ENCODE assay signal across 24 mouse cellular contexts in genomic region chr2:113358009-113358408, GRCm38 (mm10). TPM values are rescaled to one million over a fixed set of nuclear protein-coding genes. Genes with fewer than 3 reads are reported as not detected.
DNase-seq lines count a peak whose midpoint lies in the region; ATAC-seq and TF ChIP-seq lines count a peak whose summit lies in the region.
"Had no signal": no experiment of that assay in that cellular context is flagged by ENCODE, and none has a peak within 500 bp of the region (broad histone marks: within the 10 kb centered on the region; RNA-seq: fewer than 3 reads in every experiment).

No protein-coding gene starts in this region.

- DNase-seq in frontal cortex, postnatal 36 days (ENCODE audit: low spot score in 2 of 2), result no peak
- DNase-seq in left cerebral cortex, adult 2 months (ENCODE audit: extremely low spot score in 1 of 2, low spot score in 2 of 2), result no peak
- no peak for DNase-seq in left cerebral cortex, postnatal 10 days (ENCODE audit: extremely low spot score in 1 of 2, low spot score in 2 of 2)
- peak; percentile 59 for DNase-seq in brain, adult 2 months (ENCODE audit: low read depth, low spot score)
- peak; percentile 6 for DNase-seq in skeletal muscle tissue, adult 2 months (ENCODE audit: low read depth, low spot score)
- DNase-seq in midbrain, embryonic 10.5 days (ENCODE audit: low spot score), result no peak
- DNase-seq: adrenal gland, postnatal 14 days; B cell, adult 2 months; cerebellum, adult 9-11 months; gastrocnemius, postnatal 14 days; heart, adult 18-20 months; heart, postnatal 36 days; liver, postnatal 0 days; thymus, postnatal 14 days had no signal

- 71% methylated on average over 2 of the region's 2 CpGs for WGBS in midbrain, embryonic 10.5 days

- no peaks in the 10 kb centered on the region for H3K4me1 ChIP-seq in midbrain, embryonic 10.5 days
- H3K4me1 ChIP-seq: midbrain, embryonic 13.5 days had no signal

- H3K27me3 ChIP-seq in midbrain, embryonic 10.5 days (ENCODE audit: low read depth, poor library complexity, severe bottlenecking), result no peaks in the 10 kb centered on the region
- H3K27me3 ChIP-seq: midbrain, embryonic 13.5 days had no signal

- H3K36me3 ChIP-seq in midbrain, embryonic 10.5 days, result no peaks in the 10 kb centered on the region
- H3K36me3 ChIP-seq: midbrain, embryonic 13.5 days had no signal

- intact Hi-C loops in left cerebral cortex, adult 2 months (cut with DNase I), result no loop called here
- intact Hi-C loops in left cerebral cortex, postnatal 10 days (cut with DNase I), result no loop called here

- H3K9me3 ChIP-seq in midbrain, embryonic 10.5 days (replicated peaks), result no peaks in the 10 kb centered on the region
- H3K9me3 ChIP-seq: midbrain, embryonic 13.5 days had no signal

- no peak for TF ChIP-seq CTCF in left cerebral cortex, adult 2 months (IDR thresholded peaks at IDR 0.05)

- H3K27ac ChIP-seq in left cerebral cortex, adult 2 months, result 0 out of 2 replicates have a peak overlapping the region, but pooled peaks have one; percentile 11
- no peak overlapping the region for H3K27ac ChIP-seq in midbrain, embryonic 10.5 days (replicated peaks)
- H3K27ac ChIP-seq: hindbrain, embryonic 14.5 days; kidney, postnatal 0 days; midbrain, embryonic 13.5 days had no signal

- peak; percentile 32; the same call in 1 of the 2 replicates for ATAC-seq in frontal cortex, adult (ENCODE audit: low TSS enrichment)
- ATAC-seq in erythroid progenitor cell, adult 5-6 weeks (replicated peaks; ENCODE audit: low FRiP score, poor library complexity, severe bottlenecking), result no peak
- ATAC-seq: forebrain, embryonic 14.5 days; inflammation-experienced regulatory T-cells, adult 6 months; liver, postnatal 0 days; lung, postnatal 0 days; midbrain, embryonic 13.5 days had no signal

- H3K4me3 ChIP-seq in left cerebral cortex, adult 2 months, result no peak overlapping the region
- H3K4me3 ChIP-seq in midbrain, embryonic 10.5 days, result no peak overlapping the region
- H3K4me3 ChIP-seq: erythroblast, embryonic 14.5 days; midbrain, embryonic 13.5 days had no signal

RNA-seq across cellular contexts. Expression of gene Fmn1, which starts 30.5 kb away (rescaled TPM):
- total RNA-seq in left cerebral cortex, adult 2 months (2021), result 10 to 100 TPM; 49.1 to 52.0 TPM
- 10 to 100 TPM; 19.5 to 20.5 TPM for total RNA-seq in left cerebral cortex, postnatal 10 days (2021)
- 0.51 and 0.63 TPM in 2 replicates for polyA plus RNA-seq in midbrain, embryonic 10.5 days (2016; fragmentation: Nextera tagmentation; extraction: Ambion mirVana)
- not detected in 2 replicates for total RNA-seq in erythroid progenitor cell, adult 5-6 weeks (2015; ENCODE audit: low replicate concordance)
- total RNA-seq in erythroid progenitor cell, adult 5-6 weeks (2017; ENCODE audit: low replicate concordance), result 0.38 and 0.90 TPM in 2 replicates
- total RNA-seq: MEL had no signal

Comparison
In these comparisons a context has a peak if more than half of its experiments do, and no peak if none do; other contexts are left out.
1. DNase-seq: peak in brain, adult 2 months (single experiment) and skeletal muscle tissue, adult 2 months (single experiment); none in frontal cortex, postnatal 36 days (0 of 2), left cerebral cortex, adult 2 months (0 of 2), left cerebral cortex, postnatal 10 days (0 of 2) and midbrain, embryonic 10.5 days (single experiment).
2. RNA of gene Fmn1, which starts 30.5 kb away (total RNA-seq): 49.1 to 52.0 TPM in left cerebral cortex, adult 2 months and 19.5 to 20.5 TPM in left cerebral cortex, postnatal 10 days; 0.38 to 0.90 TPM in erythroid progenitor cell, adult 5-6 weeks; every median in the first group is over 10 times any median in the second.